Mouse (Mus musculus) kidney, adult 8-10 months (tissue): ENCODE data around the gene Hmg20a.

Experiments
- DNase-seq, 2 experiments: peaks; one replicate each; pipeline ENCODE4 v3.0.0; 2022

The Hmg20a gene

GRCm38 (mm10) chr9:56499324-56500067, 81.1 kb downstream of the Hmg20a start:
- no peak for DNase-seq

- no peak for DNase-seq
Observed at GRCm38 (mm10) chr9:56500893-56501590, 82.6 kb downstream of the Hmg20a start.

- DNase-seq, result peak; percentile 41 to 48
Observed at GRCm38 (mm10) chr9:56501721-56502542, 83.5 kb downstream of the Hmg20a start.

GRCm38 (mm10) chr9:56502543-56502971, 84.1 kb downstream of the Hmg20a start:
- no peak for DNase-seq

GRCm38 (mm10) chr9:56503621-56504500, 85.5 kb downstream of the Hmg20a start:
- no peak for DNase-seq

GRCm38 (mm10) chr9:56504511-56504910, 86.1 kb downstream of the Hmg20a start:
- DNase-seq, result no peak

- DNase-seq, result peak; percentile 64 to 72
Observed at GRCm38 (mm10) chr9:56505083-56505792, 86.8 kb downstream of the Hmg20a start.

- peak; percentile 90 to 93 for DNase-seq
Observed at GRCm38 (mm10) chr9:56505793-56506755, 87.7 kb downstream of the Hmg20a start.

GRCm38 (mm10) chr9:56506931-56507681, 88.7 kb downstream of the Hmg20a start:
- DNase-seq, result peak; percentile 63 to 70

- peak in 1 of 2 experiments; percentile 12 for DNase-seq
Observed at GRCm38 (mm10) chr9:56507682-56508061, 89.3 kb downstream of the Hmg20a start.

GRCm38 (mm10) chr9:56508835-56509451, 90.5 kb downstream of the Hmg20a start:
- peak; percentile 54 to 55 for DNase-seq

- no peak for DNase-seq
Observed at GRCm38 (mm10) chr9:56510281-56510680, 91.9 kb downstream of the Hmg20a start.

GRCm38 (mm10) chr9:56512486-56512885, 94.1 kb downstream of the Hmg20a start:
- no peak for DNase-seq

- DNase-seq, result no peak
Observed at GRCm38 (mm10) chr9:56515110-56515509, 96.7 kb downstream of the Hmg20a start.

GRCm38 (mm10) chr9:56516219-56516618, 97.8 kb downstream of the Hmg20a start:
- no peak for DNase-seq

GRCm38 (mm10) chr9:56516692-56517263, 98.4 kb downstream of the Hmg20a start:
- peak; percentile 51 to 60 for DNase-seq

GRCm38 (mm10) chr9:56522281-56522680, 103.9 kb downstream of the Hmg20a start:
- DNase-seq, result no peak

- no peak for DNase-seq
Observed at GRCm38 (mm10) chr9:56527951-56528350, 109.5 kb downstream of the Hmg20a start.

- DNase-seq, result no peak
Observed at GRCm38 (mm10) chr9:56531991-56532390, 113.6 kb downstream of the Hmg20a start.
